Mouse (Mus musculus) heart, postnatal 0 days (tissue): Measurements from ENCODE around the gene Scamp5.
"Not testable (repeated sequence)": the region's sequence is repeated elsewhere in the genome, so short reads cannot be mapped to it uniquely, and the experiment has no call there.

Experiments
- CTCF ChIP-seq: IDR thresholded peaks from 2 replicates; pipeline ENCODE4 v1.5.1; 2016; ENCODE audit warnings: antibody characterized with exemption, control low read depth, low read depth
- EP300 ChIP-seq: IDR thresholded peaks from 2 replicates; pipeline ENCODE4 v1.6.1; 2016; ENCODE audit warnings: antibody characterized with exemption, low read depth

DNA sequence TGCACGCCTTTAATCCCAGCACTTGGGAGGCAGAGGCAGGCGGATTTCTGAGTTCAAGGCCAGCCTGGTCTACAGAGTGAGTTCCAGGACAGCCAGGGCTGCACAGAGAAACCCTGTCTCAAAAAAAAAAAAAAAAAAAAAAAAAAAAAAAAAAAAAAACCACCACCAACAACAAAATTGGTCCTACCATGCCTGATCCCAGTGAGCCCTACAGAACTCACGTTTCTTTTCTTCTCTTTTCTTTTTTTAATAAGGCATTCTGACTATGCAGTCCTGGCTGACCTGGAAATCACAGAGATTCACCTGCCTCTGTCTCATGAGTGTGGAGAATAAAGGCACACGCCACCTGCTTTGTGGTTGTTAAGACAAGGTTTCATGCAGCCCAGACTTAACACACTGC lies 40.7 kb downstream of the Scamp5 start:
- TF ChIP-seq CTCF, EP300: not testable (repeated sequence)
